Mouse (Mus musculus) lung, embryonic 14.5 days (tissue): ENCODE results near the gene Mroh2a. TPM values are rescaled to one million over a fixed set of nuclear protein-coding genes. Genes with fewer than 3 reads are reported as not detected.

Experiments
- ATAC-seq: fragments of 200-750 bp; cut with Nextera tagmentation; 2 replicates; pipeline ENCODE4 v1.8.0; 2017; ENCODE audit warnings: mild to moderate bottlenecking, moderate TSS enrichment, moderate library complexity; ENCODE audit not compliant: insufficient read depth
- DNase-seq: peaks from one replicate; pipeline ENCODE4 v3.0.0-alpha.2; 2015
- H3K27ac ChIP-seq: fragments of 300-500 bp; sonication (generic); 2 replicates; pipeline ENCODE4 v1.5.1; 2014; ENCODE audit warnings: low read depth, mild to moderate bottlenecking, moderate library complexity
- H3K27me3 ChIP-seq: fragments of 300-500 bp; sonication (generic); 2 replicates; pipeline ENCODE4 v1.6.1; 2014; ENCODE audit warnings: low read length, control low read depth; ENCODE audit not compliant: insufficient read depth
- H3K36me3 ChIP-seq: fragments of 300-500 bp; sonication (generic); 2 replicates; pipeline ENCODE4 v1.6.1; 2014; ENCODE audit warnings: control low read depth; ENCODE audit not compliant: insufficient read depth
- H3K4me1 ChIP-seq: fragments of 300-500 bp; sonication (generic); 2 replicates; pipeline ENCODE4 v1.6.1; 2014; ENCODE audit warnings: antibody characterized with exemption, control low read depth; ENCODE audit not compliant: insufficient read depth
- H3K4me2 ChIP-seq: fragments of 300-500 bp; sonication (generic); 2 replicates; pipeline ENCODE4 v1.6.1; 2014; ENCODE audit warnings: mild to moderate bottlenecking
- H3K4me3 ChIP-seq: fragments of 300-500 bp; sonication (generic); 2 replicates; pipeline ENCODE4 v1.5.1; 2014; ENCODE audit warnings: low read depth, low read length
- H3K9ac ChIP-seq: fragments of 300-500 bp; sonication (generic); 2 replicates; pipeline ENCODE4 v1.6.1; 2014
- H3K9me3 ChIP-seq: fragments of 300-500 bp; sonication (generic); 2 replicates; pipeline ENCODE4 v1.6.1; 2016; ENCODE audit warnings: low read depth, low read length, control low read depth
- CTCF ChIP-seq: IDR thresholded peaks from 2 replicates; pipeline ENCODE4 v1.5.1; 2016; ENCODE audit warnings: antibody characterized with exemption, low read depth
- WGBS: fragments of 180-500 bp; shearing (Covaris S2); extraction: QIAGEN DNeasy Blood & Tissue Kit; methylation state at CpG from one replicate; pipeline ENCODE4 v1.1.7; 2014; 5-methylcytosine and 5-hydroxymethylcytosine counted together
- polyA plus RNA-seq: library from polyadenylated mRNA; unstranded; fragments of >200 nt; fragmentation: Nextera tagmentation; extraction: Ambion mirVana; gene quantifications from 2 replicates; pipeline ENCODE4 v1.2.1, GENCODE M21; 2014

Mroh2a gene
- polyA plus RNA-seq, 1 experiment from 2014 or later: 2.1 TPM

- Histone ChIP-seq H3K4me1 (no peaks in the 10 kb centered on the region), H3K9ac (no peak overlapping the region), H3K4me2 (no peak overlapping the region), H3K4me3 (no peak overlapping the region), H3K27ac (no peak overlapping the region), H3K36me3 (no peaks in the 10 kb centered on the region), H3K27me3 (no peaks in the 10 kb centered on the region), H3K9me3 (peaks cover 42% of the 10 kb centered on the region)
- WGBS: 66% methylated on average over 7 of the region's 7 CpGs
- ATAC-seq: no peak
- no peak for TF ChIP-seq CTCF
- DNase-seq: peak; percentile 5
These were observed 70.9 kb downstream of the Mroh2a start for GRCm38 (mm10) chr1:88297480-88298258.

- Histone ChIP-seq H3K4me1 (no peaks in the 10 kb centered on the region), H3K9me3 (peaks cover 50% of the 10 kb centered on the region), H3K36me3 (no peaks in the 10 kb centered on the region), H3K27me3 (no peaks in the 10 kb centered on the region), H3K4me2 (no peak overlapping the region), H3K4me3 (no peak overlapping the region), H3K27ac (no peak overlapping the region), H3K9ac (no peak overlapping the region)
- TF ChIP-seq CTCF: no peak
- 58% methylated on average over 4 of the region's 4 CpGs for WGBS
- DNase-seq (peak; percentile 4), ATAC-seq (no peak)
These were observed 72.1 kb downstream of the Mroh2a start for GRCm38 (mm10) chr1:88298686-88299528.

DNA sequence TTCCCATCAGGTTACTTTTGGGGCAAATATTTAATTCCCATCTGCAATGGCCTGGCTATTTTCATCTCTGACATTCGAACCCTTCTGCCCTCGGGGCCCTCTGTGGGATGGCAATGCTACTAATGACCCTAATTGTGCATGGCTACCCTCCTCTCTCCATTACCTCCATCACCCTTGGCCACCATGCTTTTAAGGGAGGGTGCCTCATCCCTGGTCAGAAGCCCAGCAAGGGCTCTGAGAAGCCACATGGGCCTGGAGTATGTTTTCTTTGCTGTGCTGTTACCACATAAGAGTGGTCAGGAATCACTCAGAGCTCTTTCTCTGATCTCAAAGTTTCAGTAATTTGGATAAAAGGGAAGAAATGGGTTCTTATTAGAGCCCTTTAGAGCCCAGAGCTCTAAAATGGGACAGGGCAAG is 72.8 kb downstream of the Mroh2a start:
- Histone ChIP-seq H3K9me3 (peaks cover 57% of the 10 kb centered on the region), H3K9ac (no peak overlapping the region), H3K4me2 (no peak overlapping the region), H3K4me1 (no peaks in the 10 kb centered on the region), H3K27me3 (no peaks in the 10 kb centered on the region), H3K27ac (no peak overlapping the region), H3K4me3 (no peak overlapping the region), H3K36me3 (no peaks in the 10 kb centered on the region)
- WGBS: 81% methylated on average over 2 of the region's 2 CpGs
- no peak for TF ChIP-seq CTCF
- DNase-seq: no peak
- no peak for ATAC-seq

- Histone ChIP-seq H3K4me2 (no peak overlapping the region), H3K36me3 (no peaks in the 10 kb centered on the region), H3K4me3 (no peak overlapping the region), H3K27me3 (no peaks in the 10 kb centered on the region), H3K9ac (no peak overlapping the region), H3K4me1 (no peaks in the 10 kb centered on the region), H3K27ac (no peak overlapping the region), H3K9me3 (peaks cover 56% of the 10 kb centered on the region)
- peak; percentile 30; the same call in 1 of the 2 replicates for ATAC-seq
- 41% methylated on average over 5 of the region's 5 CpGs for WGBS
- TF ChIP-seq CTCF: no peak
- DNase-seq: peak; percentile 7
These were observed 73.7 kb downstream of the Mroh2a start for GRCm38 (mm10) chr1:88300301-88301050.

- H3K4me2 ChIP-seq: no peak overlapping the region
- peak; percentile 41 for DNase-seq
- H3K36me3 ChIP-seq: no peaks in the 10 kb centered on the region
- no peaks in the 10 kb centered on the region for H3K27me3 ChIP-seq
- peaks cover 52% of the 10 kb centered on the region for H3K9me3 ChIP-seq
- no peak overlapping the region for H3K4me3 ChIP-seq
- H3K9ac ChIP-seq: no peak overlapping the region
- H3K4me1 ChIP-seq: no peaks in the 10 kb centered on the region
- H3K27ac ChIP-seq: no peak overlapping the region
- WGBS: 61% methylated on average over 9 of the region's 9 CpGs
- ATAC-seq: 0 out of 2 replicates have a peak, but pooled peaks have one; percentile 7
- TF ChIP-seq CTCF: peak; percentile 54
These were observed 74.6 kb downstream of the Mroh2a start for GRCm38 (mm10) chr1:88301121-88302014.

DNA sequence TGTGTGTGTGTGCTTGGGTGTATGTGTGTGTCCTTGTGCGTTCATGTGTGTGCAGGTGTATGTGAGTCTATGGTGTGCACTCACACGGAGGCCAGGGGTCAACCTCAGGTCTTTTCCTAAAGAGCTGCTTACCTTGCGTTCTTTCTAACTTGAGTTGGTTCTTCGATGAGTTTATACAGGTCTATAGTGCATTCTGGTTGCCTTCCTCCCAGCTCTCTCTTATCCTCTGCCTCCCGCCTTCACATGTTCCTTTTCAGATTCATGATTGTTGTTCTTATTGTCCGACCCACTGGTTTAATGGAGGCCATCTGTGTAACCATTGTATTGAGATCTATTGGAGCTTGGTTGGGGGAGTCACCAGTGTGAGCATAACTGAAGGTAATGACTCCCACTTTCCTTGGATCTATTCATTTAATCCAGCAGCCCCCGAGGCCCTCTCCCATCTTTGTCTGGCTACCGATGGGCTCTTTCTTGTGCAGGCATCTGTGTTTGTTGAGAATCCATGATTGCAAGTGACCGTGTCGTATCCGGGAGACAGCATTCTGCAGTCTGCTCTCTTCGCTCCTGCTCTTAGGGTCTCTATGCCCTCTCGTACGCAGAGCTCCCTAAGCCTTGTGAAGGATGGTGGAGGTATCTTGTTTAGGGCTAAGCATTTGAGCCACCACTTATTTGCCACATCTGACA is 75.4 kb downstream of the Mroh2a start:
- TF ChIP-seq CTCF: no peak
- Histone ChIP-seq H3K9me3 (peaks cover 58% of the 10 kb centered on the region), H3K36me3 (no peaks in the 10 kb centered on the region), H3K27ac (no peak overlapping the region), H3K27me3 (no peaks in the 10 kb centered on the region), H3K4me3 (no peak overlapping the region), H3K4me2 (no peak overlapping the region), H3K9ac (no peak overlapping the region), H3K4me1 (no peaks in the 10 kb centered on the region)
- ATAC-seq (no peak), DNase-seq (peak; percentile 11)
- WGBS: 64% methylated on average over 14 of the region's 14 CpGs
